Mouse (Mus musculus): ENCODE results near the gene Cpvl. TPM values are rescaled to one million over a fixed set of nuclear protein-coding genes. Genes with fewer than 3 reads are reported as not detected.

The Cpvl gene
- polyA plus RNA-seq, 1 experiment from 2014 or later, result 0.18 TPM

DNA sequence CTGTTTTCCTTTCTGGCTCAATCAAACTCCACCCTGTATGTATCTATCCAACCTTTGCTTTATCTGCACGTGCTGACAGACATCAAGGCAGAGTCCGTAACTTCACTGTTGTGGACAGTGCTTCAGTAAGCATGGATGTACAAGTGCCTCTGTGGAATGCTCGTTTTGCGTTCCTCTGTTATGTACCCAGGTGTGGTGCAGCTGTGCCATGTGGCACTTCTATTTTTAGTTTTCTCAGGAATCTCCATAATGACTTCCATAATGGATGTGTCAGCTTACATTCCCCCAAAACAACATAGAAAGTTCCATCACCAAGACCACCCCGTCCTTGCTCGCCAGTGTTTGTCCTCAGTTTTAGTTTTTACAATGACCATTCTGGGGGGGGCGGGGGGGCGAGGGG lies 76.7 kb downstream of the Cpvl start:
- H3K9me3 ChIP-seq (ENCODE audit: low read length), result no peaks in the 10 kb centered on the region
- no peak for DNase-seq (ENCODE audit: low spot score)

DNA sequence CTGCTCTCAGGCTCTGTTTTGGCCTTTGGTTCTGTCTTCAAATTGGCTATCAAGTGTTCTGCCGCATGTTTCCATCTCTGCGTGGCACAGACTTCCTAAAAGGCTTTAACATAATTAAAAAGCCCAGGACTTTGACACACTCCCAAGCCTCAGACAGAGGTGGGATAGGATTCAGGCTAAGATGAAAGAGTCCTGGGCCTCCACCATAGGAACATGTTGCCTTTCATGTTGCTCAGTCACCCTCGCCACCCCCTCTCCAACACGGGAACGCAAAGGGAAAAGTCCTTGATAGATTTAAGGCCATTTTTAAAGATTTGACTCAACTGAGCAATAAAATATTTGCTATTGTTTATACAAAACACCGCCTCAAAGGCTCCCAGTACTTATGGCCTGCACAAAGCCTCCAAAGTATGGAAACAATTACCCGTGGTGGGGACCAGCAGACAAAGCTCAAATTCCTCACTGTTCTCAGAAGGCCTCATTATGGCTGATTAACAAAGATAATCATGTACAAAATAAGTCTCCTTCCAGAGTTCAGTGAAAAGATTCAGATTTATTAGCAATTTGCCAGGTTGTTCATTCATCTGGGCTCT lies 80.5 kb downstream of the Cpvl start:
- Histone ChIP-seq H3K9me3 (ENCODE audit: low read length) (no peaks in the 10 kb centered on the region), H3K27me3 (replicated peaks; ENCODE audit: insufficient read depth, low read length) (no peaks in the 10 kb centered on the region), H3K36me3 (ENCODE audit: insufficient read depth, low read length) (no peaks in the 10 kb centered on the region), H3K4me1 (ENCODE audit: insufficient read depth, low read depth, low read length) (no peaks in the 10 kb centered on the region), H3K27ac (ENCODE audit: low read length) (no peak overlapping the region), H3K4me3 (ENCODE audit: low read depth, low read length) (no peak overlapping the region), H3K9ac (replicated peaks; ENCODE audit: low read depth) (no peak overlapping the region), H3K4me2 (replicated peaks; ENCODE audit: low read depth, low read length) (no peak overlapping the region)
- WGBS, result 75% methylated on average over 7 of the region's 7 CpGs
- DNase-seq (ENCODE audit: low spot score), result no peak
- no peak for TF ChIP-seq CTCF (IDR thresholded peaks at IDR 0.05)
- no peak for TF ChIP-seq EP300 (IDR thresholded peaks at IDR 0.05)
- no peak for ATAC-seq

More for the DNA sequence above, 76.7 kb downstream of the Cpvl start:
- Histone ChIP-seq H3K4me1 (ENCODE audit: insufficient read depth, low read depth, low read length) (peaks cover 15% of the 10 kb centered on the region; the same call in 1 of the 2 replicates), H3K4me3 (ENCODE audit: low read depth, low read length) (no peak overlapping the region), H3K4me2 (replicated peaks; ENCODE audit: low read depth, low read length) (no peak overlapping the region), H3K27ac (ENCODE audit: low read length) (no peak overlapping the region), H3K27me3 (replicated peaks; ENCODE audit: insufficient read depth, low read length) (no peaks in the 10 kb centered on the region), H3K9ac (replicated peaks; ENCODE audit: low read depth) (no peak overlapping the region), H3K36me3 (ENCODE audit: insufficient read depth, low read length) (no peaks in the 10 kb centered on the region)
- TF ChIP-seq EP300 (IDR thresholded peaks at IDR 0.05) (no peak), CTCF (IDR thresholded peaks at IDR 0.05) (no peak)
- 77% methylated on average over 8 of the region's 8 CpGs for WGBS
- no peak for ATAC-seq

DNA sequence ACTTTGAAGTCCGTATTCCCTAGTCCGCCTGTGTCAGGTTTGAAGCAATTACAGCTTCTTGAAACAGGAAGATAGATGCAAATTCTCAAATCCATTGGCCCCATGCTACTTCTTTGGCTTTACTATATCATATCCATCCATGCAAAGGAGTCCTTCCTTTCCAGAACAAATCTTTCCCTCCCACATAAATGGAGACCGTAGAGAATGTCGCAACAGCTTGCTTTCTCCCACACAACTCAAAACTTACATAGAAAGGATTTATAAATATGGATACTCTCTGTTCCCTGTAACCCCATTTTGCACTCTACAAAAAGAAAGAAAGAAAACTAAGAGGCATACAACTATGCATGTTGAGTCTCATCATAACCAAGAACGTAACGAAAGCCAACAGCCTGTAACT lies 81.3 kb downstream of the Cpvl start:
- H3K27me3 ChIP-seq (replicated peaks; ENCODE audit: insufficient read depth, low read length), result no peaks in the 10 kb centered on the region

DNA sequence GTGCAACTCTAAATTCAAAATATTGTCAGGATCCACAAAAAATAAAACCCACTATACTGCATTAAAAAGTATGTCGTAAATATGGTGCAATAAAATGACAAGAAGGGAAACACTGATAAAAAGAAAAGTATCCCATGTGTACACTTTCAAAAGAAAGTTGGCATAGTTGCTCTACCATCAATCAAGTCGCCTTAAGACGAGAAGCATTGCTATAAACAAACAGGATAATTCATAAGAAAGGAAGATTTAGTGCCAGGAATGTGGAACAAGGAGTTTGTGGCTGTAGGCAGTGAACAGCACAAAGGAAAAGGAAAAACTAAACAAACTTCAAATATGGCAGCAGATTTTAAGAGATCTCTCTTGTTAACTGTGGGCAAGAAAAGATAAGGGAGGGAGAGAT lies 84.7 kb downstream of the Cpvl start:
- H3K9ac ChIP-seq (replicated peaks; ENCODE audit: low read depth), result no peak overlapping the region
- H3K4me3 ChIP-seq (ENCODE audit: low read depth, low read length), result no peak overlapping the region
- TF ChIP-seq CTCF (IDR thresholded peaks at IDR 0.05), result no peak
- peak; percentile 39; the same call in 1 of the 2 replicates for TF ChIP-seq EP300 (IDR thresholded peaks at IDR 0.05)
- no peaks in the 10 kb centered on the region for H3K36me3 ChIP-seq (ENCODE audit: insufficient read depth, low read length)
- H3K9me3 ChIP-seq (ENCODE audit: low read length), result no peaks in the 10 kb centered on the region
- DNase-seq (ENCODE audit: low spot score) (peak; percentile 65), ATAC-seq (no peak)
- H3K27me3 ChIP-seq (replicated peaks; ENCODE audit: insufficient read depth, low read length), result no peaks in the 10 kb centered on the region
- H3K27ac ChIP-seq (ENCODE audit: low read length), result no peak overlapping the region
- H3K4me2 ChIP-seq (replicated peaks; ENCODE audit: low read depth, low read length), result no peak overlapping the region
- no peaks in the 10 kb centered on the region for H3K4me1 ChIP-seq (ENCODE audit: insufficient read depth, low read depth, low read length)
- WGBS, result 31% methylated on average over 3 of the region's 3 CpGs

More for the DNA sequence above, 81.3 kb downstream of the Cpvl start:
- Histone ChIP-seq H3K4me3 (ENCODE audit: low read depth, low read length) (no peak overlapping the region), H3K4me1 (ENCODE audit: insufficient read depth, low read depth, low read length) (no peaks in the 10 kb centered on the region), H3K27ac (ENCODE audit: low read length) (no peak overlapping the region), H3K9ac (replicated peaks; ENCODE audit: low read depth) (no peak overlapping the region), H3K36me3 (ENCODE audit: insufficient read depth, low read length) (no peaks in the 10 kb centered on the region), H3K4me2 (replicated peaks; ENCODE audit: low read depth, low read length) (no peak overlapping the region), H3K9me3 (ENCODE audit: low read length) (no peaks in the 10 kb centered on the region)
- ATAC-seq (no peak), DNase-seq (ENCODE audit: low spot score) (no peak)
- TF ChIP-seq CTCF (IDR thresholded peaks at IDR 0.05) (no peak), EP300 (IDR thresholded peaks at IDR 0.05) (no peak)
- WGBS, result 98% methylated on average over 6 of the region's 6 CpGs

DNA sequence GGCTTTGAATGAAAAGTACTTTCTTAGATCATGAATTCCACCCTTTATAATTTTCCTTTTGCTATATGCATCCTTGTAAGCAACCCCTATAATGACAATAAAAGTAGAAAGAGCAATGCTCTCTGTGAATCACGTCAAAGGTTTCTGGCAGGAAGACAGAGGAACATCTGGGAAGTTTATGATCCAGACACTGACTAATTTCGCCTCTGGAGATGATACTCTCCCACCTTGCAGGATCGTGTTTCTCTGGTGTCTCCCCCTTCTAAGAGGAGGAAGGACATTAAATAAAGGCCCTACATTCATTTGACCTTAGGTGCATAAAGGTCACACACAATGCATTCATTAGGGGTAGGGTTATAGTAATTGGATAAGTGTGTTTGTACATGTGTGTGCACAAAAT lies 87.4 kb downstream of the Cpvl start:
- Histone ChIP-seq H3K9me3 (ENCODE audit: low read length) (no peaks in the 10 kb centered on the region), H3K27me3 (replicated peaks; ENCODE audit: insufficient read depth, low read length) (no peaks in the 10 kb centered on the region), H3K4me2 (replicated peaks; ENCODE audit: low read depth, low read length) (no peak overlapping the region), H3K4me1 (ENCODE audit: insufficient read depth, low read depth, low read length) (no peaks in the 10 kb centered on the region), H3K4me3 (ENCODE audit: low read depth, low read length) (no peak overlapping the region), H3K36me3 (ENCODE audit: insufficient read depth, low read length) (no peaks in the 10 kb centered on the region), H3K27ac (ENCODE audit: low read length) (no peak overlapping the region), H3K9ac (replicated peaks; ENCODE audit: low read depth) (no peak overlapping the region)
- 60% methylated on average over 3 of the region's 3 CpGs for WGBS
- TF ChIP-seq CTCF (IDR thresholded peaks at IDR 0.05) (no peak), EP300 (IDR thresholded peaks at IDR 0.05) (no peak)
- ATAC-seq, result no peak
- no peak for DNase-seq (ENCODE audit: low spot score)

DNA sequence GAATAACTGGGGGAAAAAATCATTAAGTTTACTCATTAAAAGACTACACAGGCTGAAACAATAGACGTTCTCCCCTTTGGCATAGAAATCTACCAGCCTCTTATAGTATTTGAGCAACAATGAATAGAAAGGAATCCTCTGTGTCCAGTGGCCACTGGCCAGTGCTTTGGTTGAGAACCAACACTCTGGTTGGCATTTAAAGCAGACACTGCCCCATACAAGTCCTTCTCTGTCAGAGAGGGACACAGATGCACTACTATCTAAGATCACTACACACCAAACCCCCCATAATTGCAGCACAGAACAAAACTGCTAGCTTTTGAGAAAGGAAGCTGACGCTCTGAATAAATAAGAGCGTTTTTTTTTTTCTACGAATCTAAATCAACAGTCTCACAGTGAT lies 93.5 kb downstream of the Cpvl start:
- no peak for ATAC-seq
- Histone ChIP-seq H3K27me3 (replicated peaks; ENCODE audit: insufficient read depth, low read length) (no peaks in the 10 kb centered on the region), H3K9ac (replicated peaks; ENCODE audit: low read depth) (no peak overlapping the region), H3K4me3 (ENCODE audit: low read depth, low read length) (no peak overlapping the region), H3K4me2 (replicated peaks; ENCODE audit: low read depth, low read length) (no peak overlapping the region), H3K9me3 (ENCODE audit: low read length) (no peaks in the 10 kb centered on the region), H3K36me3 (ENCODE audit: insufficient read depth, low read length) (no peaks in the 10 kb centered on the region), H3K27ac (ENCODE audit: low read length) (no peak overlapping the region), H3K4me1 (ENCODE audit: insufficient read depth, low read depth, low read length) (0 out of 2 replicates have a peak, but pooled peaks cover 3% of the 10 kb centered on the region)
- WGBS, result 56% methylated on average over 4 of the region's 4 CpGs
- TF ChIP-seq EP300 (IDR thresholded peaks at IDR 0.05) (no peak), CTCF (IDR thresholded peaks at IDR 0.05) (no peak)
- DNase-seq (ENCODE audit: low spot score), result no peak
